ENCODE assay signal across 12 mouse cellular contexts in genomic region chr4:114912705-114913593, GRCm38 (mm10). TPM values are rescaled to one million over a fixed set of nuclear protein-coding genes. Genes with fewer than 3 reads are reported as not detected.
A peak's percentile ranks its signal among the peaks of the same experiment; 100 is the strongest.
DNase-seq lines count a peak whose midpoint lies in the region; ATAC-seq and TF ChIP-seq lines count a peak whose summit lies in the region.
"Had no signal": no experiment of that assay in that cellular context is flagged by ENCODE, and none has a peak within 500 bp of the region (broad histone marks: within the 10 kb centered on the region; RNA-seq: fewer than 3 reads in every experiment).

No protein-coding gene starts in this region.

- no peaks in the 10 kb centered on the region for H3K9me3 ChIP-seq in midbrain, embryonic 10.5 days (replicated peaks)
- H3K9me3 ChIP-seq in midbrain, embryonic 16.5 days (replicated peaks; ENCODE audit: control insufficient read depth, low read length, poor library complexity, severe bottlenecking): no peaks in the 10 kb centered on the region
- H3K9me3 ChIP-seq in embryonic facial prominence, embryonic 10.5 days: no peaks in the 10 kb centered on the region
- H3K9me3 ChIP-seq in limb, embryonic 14.5 days (ENCODE audit: control insufficient read depth, low read length): no peaks in the 10 kb centered on the region
- H3K9me3 ChIP-seq: intestine, embryonic 15.5 days; liver, embryonic 15.5 days had no signal

- peaks cover 34% of the 10 kb centered on the region for H3K4me1 ChIP-seq in midbrain, embryonic 10.5 days
- peaks cover 10% of the 10 kb centered on the region for H3K4me1 ChIP-seq in midbrain, embryonic 16.5 days (ENCODE audit: control insufficient read depth, insufficient read depth, low read length)
- H3K4me1 ChIP-seq in embryonic facial prominence, embryonic 10.5 days: peaks cover 51% of the 10 kb centered on the region
- H3K4me1 ChIP-seq in limb, embryonic 14.5 days (ENCODE audit: control insufficient read depth, insufficient read depth, low read length): peaks cover 5% of the 10 kb centered on the region; the same call in 1 of the 2 replicates

- no peak for ATAC-seq in midbrain, embryonic 16.5 days
- no peak for ATAC-seq in limb, embryonic 14.5 days (ENCODE audit: low FRiP score, low read depth)
- ATAC-seq: forebrain, postnatal 0 days; intestine, embryonic 15.5 days; Patski had no signal

- TF ChIP-seq POLR2A in brain, embryonic 14.5 days (IDR thresholded peaks at IDR 0.05; ENCODE audit: borderline replicate concordance, extremely low read depth, insufficient read depth, insufficient read length, poor library complexity, severe bottlenecking): no peak
- TF ChIP-seq POLR2A in limb, embryonic 14.5 days (IDR thresholded peaks at IDR 0.05; ENCODE audit: borderline replicate concordance, extremely low read depth, insufficient read depth, insufficient read length): no peak

- WGBS in midbrain, embryonic 10.5 days: 3% methylated on average over 35 of the region's 35 CpGs
- 2% methylated on average over 35 of the region's 35 CpGs for WGBS in midbrain, embryonic 16.5 days
- WGBS in embryonic facial prominence, embryonic 10.5 days: 5% methylated on average over 35 of the region's 35 CpGs
- 5% methylated on average over 35 of the region's 35 CpGs for WGBS in limb, embryonic 14.5 days

- peaks cover 98% of the 10 kb centered on the region for H3K27me3 ChIP-seq in midbrain, embryonic 10.5 days (ENCODE audit: low read depth, poor library complexity, severe bottlenecking)
- H3K27me3 ChIP-seq in midbrain, embryonic 16.5 days (ENCODE audit: control insufficient read depth, insufficient read depth, low read depth, low read length): peaks cover 78% of the 10 kb centered on the region
- peaks cover 98% of the 10 kb centered on the region for H3K27me3 ChIP-seq in embryonic facial prominence, embryonic 10.5 days (replicated peaks; ENCODE audit: low read depth, poor library complexity, severe bottlenecking)
- H3K27me3 ChIP-seq in limb, embryonic 14.5 days (ENCODE audit: control insufficient read depth, insufficient read depth, low read length): peaks cover 95% of the 10 kb centered on the region
- H3K27me3 ChIP-seq: Patski had no signal

- H3K27ac ChIP-seq in midbrain, embryonic 10.5 days (replicated peaks): no peak overlapping the region
- H3K27ac ChIP-seq in midbrain, embryonic 16.5 days (ENCODE audit: low read length): no peak overlapping the region
- H3K27ac ChIP-seq in embryonic facial prominence, embryonic 10.5 days (replicated peaks): no peak overlapping the region
- H3K27ac ChIP-seq in limb, embryonic 14.5 days (replicated peaks; ENCODE audit: low read depth, low read length): no peak overlapping the region
- H3K27ac ChIP-seq: intestine, embryonic 15.5 days; layer of hippocampus, adult 2 months; liver, embryonic 15.5 days had no signal

- no peak overlapping the region for H3K9ac ChIP-seq in midbrain, embryonic 16.5 days (ENCODE audit: low read depth, low read length)
- no peak overlapping the region for H3K9ac ChIP-seq in limb, embryonic 14.5 days (ENCODE audit: low read depth, low read length, severe bottlenecking)
- H3K9ac ChIP-seq: forebrain, postnatal 0 days; intestine, embryonic 15.5 days; liver, embryonic 15.5 days had no signal

- H3K4me3 ChIP-seq in midbrain, embryonic 10.5 days: peak overlapping the region; percentile 29; the same call in 1 of the 2 replicates
- no peak overlapping the region for H3K4me3 ChIP-seq in midbrain, embryonic 16.5 days (ENCODE audit: low read depth, low read length)
- H3K4me3 ChIP-seq in embryonic facial prominence, embryonic 10.5 days: peak overlapping the region; percentile 45
- 0 out of 2 replicates have a peak overlapping the region, but pooled peaks have one; percentile 5 for H3K4me3 ChIP-seq in limb, embryonic 14.5 days (replicated peaks; ENCODE audit: low read length)
- H3K4me3 ChIP-seq: layer of hippocampus, adult 2 months; liver, embryonic 15.5 days had no signal

- DNase-seq in midbrain, embryonic 10.5 days (ENCODE audit: low spot score): peak; percentile 54
- peak; percentile 6 for DNase-seq in brain, embryonic 14.5 days (ENCODE audit: low read depth)
- peak; percentile 59 for DNase-seq in embryonic facial prominence, embryonic 10.5 days (ENCODE audit: low spot score)
- no peak for DNase-seq in limb, embryonic 14.5 days (ENCODE audit: low spot score)
- no peak for DNase-seq in frontal cortex, postnatal 14 days (ENCODE audit: low spot score in 2 of 2)
- DNase-seq in heart, adult 9 months (ENCODE audit: low spot score in 2 of 2): no peak

- H3K4me2 ChIP-seq in midbrain, embryonic 16.5 days (ENCODE audit: low read length): no peak overlapping the region
- peak overlapping the region; percentile 21; the same call in 1 of the 2 replicates for H3K4me2 ChIP-seq in limb, embryonic 14.5 days (replicated peaks; ENCODE audit: low read depth, low read length, severe bottlenecking)
- H3K4me2 ChIP-seq: intestine, embryonic 15.5 days; liver, embryonic 15.5 days had no signal

- TF ChIP-seq CTCF in brain, embryonic 14.5 days (IDR thresholded peaks at IDR 0.05; ENCODE audit: borderline replicate concordance, extremely low read depth, insufficient read depth, insufficient read length): no peak

- no peaks in the 10 kb centered on the region for H3K36me3 ChIP-seq in midbrain, embryonic 10.5 days
- H3K36me3 ChIP-seq in midbrain, embryonic 16.5 days (ENCODE audit: control insufficient read depth, insufficient read depth, low read length): no peaks in the 10 kb centered on the region
- H3K36me3 ChIP-seq in embryonic facial prominence, embryonic 10.5 days (replicated peaks): no peaks in the 10 kb centered on the region
- H3K36me3 ChIP-seq in limb, embryonic 14.5 days (ENCODE audit: control insufficient read depth, insufficient read depth, low read length): no peaks in the 10 kb centered on the region
- H3K36me3 ChIP-seq: intestine, embryonic 15.5 days; liver, embryonic 15.5 days had no signal

RNA-seq across cellular contexts. Expression of gene Foxd2, which starts 4.3 kb away (rescaled TPM):
- polyA plus RNA-seq in midbrain, embryonic 10.5 days (2016; fragmentation: Nextera tagmentation; extraction: Ambion mirVana): 2.1 and 3.3 TPM in 2 replicates
- polyA plus RNA-seq in midbrain, embryonic 16.5 days (2015; fragmentation: Nextera tagmentation; extraction: Ambion mirVana): 0.23 and 0.24 TPM in 2 replicates
- polyA plus RNA-seq in brain, embryonic 14.5 days (2012; rRNA removed): 0.93 and 1.1 TPM in 2 replicates
- polyA plus RNA-seq in embryonic facial prominence, embryonic 10.5 days (2016; fragmentation: Nextera tagmentation; extraction: Ambion mirVana): 4.6 and 4.8 TPM in 2 replicates
- 3.9 and 6.6 TPM in 2 replicates for polyA plus RNA-seq in limb, embryonic 14.5 days (2012; rRNA removed)
- polyA plus RNA-seq in limb, embryonic 14.5 days (2014; fragmentation: Nextera tagmentation; extraction: Ambion mirVana): 1.2 and 1.5 TPM in 2 replicates
- polyA plus RNA-seq: liver, embryonic 15.5 days had no signal

RNA-seq across cellular contexts. Expression of gene Foxe3, which starts 12.9 kb away (rescaled TPM):
- polyA plus RNA-seq in midbrain, embryonic 10.5 days (2016; fragmentation: Nextera tagmentation; extraction: Ambion mirVana): 6.7 and 14.7 TPM in 2 replicates
- polyA plus RNA-seq in midbrain, embryonic 16.5 days (2015; fragmentation: Nextera tagmentation; extraction: Ambion mirVana): not detected in 2 replicates
- polyA plus RNA-seq in brain, embryonic 14.5 days (2012; rRNA removed): 0.10 and 0.19 TPM in 2 replicates
- polyA plus RNA-seq in embryonic facial prominence, embryonic 10.5 days (2016; fragmentation: Nextera tagmentation; extraction: Ambion mirVana): 1.0 and 1.5 TPM in 2 replicates
- not detected in 2 replicates for polyA plus RNA-seq in limb, embryonic 14.5 days (2012; rRNA removed)
- not detected in 2 replicates for polyA plus RNA-seq in limb, embryonic 14.5 days (2014; fragmentation: Nextera tagmentation; extraction: Ambion mirVana)
- polyA plus RNA-seq: forebrain, postnatal 0 days; intestine, embryonic 15.5 days; liver, embryonic 15.5 days; Patski had no signal

Comparison
In these comparisons a context has a peak if more than half of its experiments do, and no peak if none do; other contexts are left out.
1. DNase-seq: peak in midbrain, embryonic 10.5 days (single experiment), brain, embryonic 14.5 days (single experiment) and embryonic facial prominence, embryonic 10.5 days (single experiment); none in limb, embryonic 14.5 days (single experiment), frontal cortex, postnatal 14 days (0 of 2) and heart, adult 9 months (0 of 2).